Mouse (Mus musculus): ENCODE data around the gene Uvrag.

Gene Uvrag

GRCm38 (mm10) chr7:98856128-98856527 is 284.8 kb downstream of the Uvrag start:
- no peak for DNase-seq (ENCODE audit: low read depth in 1 of 2, low spot score in 2 of 2)

- no peak for DNase-seq (ENCODE audit: low read depth in 1 of 2, low spot score in 2 of 2)
These were observed 285.6 kb downstream of the Uvrag start for GRCm38 (mm10) chr7:98855388-98855787.

GRCm38 (mm10) chr7:98853806-98854205 is 287.1 kb downstream of the Uvrag start:
- DNase-seq (ENCODE audit: low read depth in 1 of 2, low spot score in 2 of 2): no peak

GRCm38 (mm10) chr7:98852950-98853650 is 287.8 kb downstream of the Uvrag start:
- DNase-seq (ENCODE audit: low read depth in 1 of 2, low spot score in 2 of 2): no peak

GRCm38 (mm10) chr7:98851220-98851619 is 289.7 kb downstream of the Uvrag start:
- no peak for DNase-seq (ENCODE audit: low read depth in 1 of 2, low spot score in 2 of 2)

- DNase-seq (ENCODE audit: low read depth in 1 of 2, low spot score in 2 of 2): no peak
These were observed 290.6 kb downstream of the Uvrag start for GRCm38 (mm10) chr7:98850388-98850787.

- DNase-seq (ENCODE audit: low read depth in 1 of 2, low spot score in 2 of 2): no peak
These were observed 291.9 kb downstream of the Uvrag start for GRCm38 (mm10) chr7:98848899-98849640.

- DNase-seq (ENCODE audit: low read depth in 1 of 2, low spot score in 2 of 2): no peak
These were observed 297.3 kb downstream of the Uvrag start for GRCm38 (mm10) chr7:98843649-98844048.

GRCm38 (mm10) chr7:98842997-98843396 is 297.9 kb downstream of the Uvrag start:
- DNase-seq (ENCODE audit: low read depth in 1 of 2, low spot score in 2 of 2): no peak

GRCm38 (mm10) chr7:98841802-98842201 is 299.1 kb downstream of the Uvrag start:
- DNase-seq (ENCODE audit: low read depth in 1 of 2, low spot score in 2 of 2): no peak

- no peak for DNase-seq (ENCODE audit: low read depth in 1 of 2, low spot score in 2 of 2)
These were observed 300.2 kb downstream of the Uvrag start for GRCm38 (mm10) chr7:98840771-98841170.

- DNase-seq (ENCODE audit: low read depth in 1 of 2, low spot score in 2 of 2): no peak
These were observed 301.6 kb downstream of the Uvrag start for GRCm38 (mm10) chr7:98839312-98839711.

GRCm38 (mm10) chr7:98838729-98839141 is 302.2 kb downstream of the Uvrag start:
- DNase-seq (ENCODE audit: low read depth in 1 of 2, low spot score in 2 of 2): no peak

- DNase-seq (ENCODE audit: low read depth in 1 of 2, low spot score in 2 of 2): peak; percentile 38 to 53
These were observed 303.0 kb downstream of the Uvrag start for GRCm38 (mm10) chr7:98837901-98838300.

- peak; percentile 55 to 69 for DNase-seq (ENCODE audit: low read depth in 1 of 2, low spot score in 2 of 2)
These were observed 304.3 kb downstream of the Uvrag start for GRCm38 (mm10) chr7:98836646-98837045.

GRCm38 (mm10) chr7:98835519-98836441 is 305.2 kb downstream of the Uvrag start:
- DNase-seq (ENCODE audit: low read depth in 1 of 2, low spot score in 2 of 2): no peak
